ENCODE assay signal across 11 mouse cellular contexts in the genomic region with DNA sequence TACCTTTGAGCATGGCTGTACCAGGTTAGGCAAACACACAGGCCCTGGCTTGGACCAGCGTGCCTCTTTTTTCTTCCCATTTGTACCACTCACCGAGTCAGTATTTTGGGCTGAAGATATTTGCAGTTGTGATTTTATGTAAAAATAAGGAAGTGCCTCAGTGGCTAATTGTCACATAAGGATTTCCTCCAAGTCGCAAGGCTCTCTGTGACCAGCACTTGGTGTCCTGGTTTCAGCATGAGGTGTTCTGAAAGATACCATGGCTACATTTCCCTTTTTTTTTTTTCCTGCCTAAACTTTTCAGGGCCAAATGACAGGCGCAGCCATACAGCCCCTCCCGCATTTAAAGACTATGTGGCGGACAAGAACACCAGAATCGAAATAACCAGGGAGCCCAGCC. TPM values are rescaled to one million over a fixed set of nuclear protein-coding genes. Genes with fewer than 3 reads are reported as not detected.
DNase-seq lines count a peak whose midpoint lies in the region; ATAC-seq and TF ChIP-seq lines count a peak whose summit lies in the region.
"Had no signal": no experiment of that assay in that cellular context is flagged by ENCODE, and none has a peak within 500 bp of the region (broad histone marks: within the 10 kb centered on the region; RNA-seq: fewer than 3 reads in every experiment).

No protein-coding gene starts in this region.

- H3K36me3 ChIP-seq in E14TG2a.4 (ENCODE audit: insufficient read depth, low read length) (no peaks in the 10 kb centered on the region), macrophage (ENCODE audit: inconsistent target) (no peaks in the 10 kb centered on the region)
- no peaks in the 10 kb centered on the region for H3K36me3 ChIP-seq in hindbrain, embryonic 13.5 days

- TF ChIP-seq CTCF in E14TG2a.4 (conservative IDR thresholded peaks at IDR 0.05; ENCODE audit: low read length): no peak
- no peak for TF ChIP-seq CTCF in bone marrow macrophage, adult 2 months (IDR thresholded peaks at IDR 0.05; ENCODE audit: low read depth, low read length)

- H3K27ac ChIP-seq in bone marrow macrophage, adult 2 months (ENCODE audit: insufficient read depth, low read depth, low read length): peak overlapping the region; percentile 89
- H3K27ac ChIP-seq in hindbrain, embryonic 13.5 days: no peak overlapping the region
- H3K27ac ChIP-seq in macrophage: peak overlapping the region; percentile 58

- peak overlapping the region; percentile 76; the same call in 1 of the 2 replicates for H3K9ac ChIP-seq in hindbrain, embryonic 13.5 days

- H3K4me3 ChIP-seq in E14TG2a.4 (replicated peaks; ENCODE audit: low read length) (peak overlapping the region; percentile 29), macrophage (ENCODE audit: inconsistent target) (peak overlapping the region; percentile 22; the same call in 1 of the 2 replicates)
- H3K4me3 ChIP-seq in bone marrow macrophage, adult 2 months (ENCODE audit: insufficient read depth, low read length): peak overlapping the region; percentile 50
- 0 out of 2 replicates have a peak overlapping the region, but pooled peaks have one; percentile 59 for H3K4me3 ChIP-seq in hindbrain, embryonic 13.5 days

- peak overlapping the region; percentile 88 for H3K4me2 ChIP-seq in hindbrain, embryonic 13.5 days

- WGBS in hindbrain, embryonic 13.5 days: 65% methylated on average over 7 of the region's 7 CpGs
- WGBS in macrophage (ENCODE audit: missing documents): 5% methylated on average over 7 of the region's 7 CpGs

- DNase-seq in adrenal gland, adult 8-10 months: no peak
- no peak for DNase-seq in urinary bladder, postnatal 14 days (ENCODE audit: low spot score)
- no peak for DNase-seq in retina, embryonic 14.5 days (ENCODE audit: low spot score)
- DNase-seq: cerebellum, postnatal 14 days; gastrocnemius, postnatal 36 days; layer of hippocampus, adult 9-11 months had no signal

- ATAC-seq in hindbrain, embryonic 13.5 days (ENCODE audit: low FRiP score): no peak
- ATAC-seq: Patski had no signal

- peaks cover 53% of the 10 kb centered on the region for H3K4me1 ChIP-seq in E14TG2a.4 (replicated peaks; ENCODE audit: low read depth, low read length)
- H3K4me1 ChIP-seq in bone marrow macrophage, adult 2 months (ENCODE audit: control insufficient read depth, insufficient read depth, low read length): peaks cover 20% of the 10 kb centered on the region
- H3K4me1 ChIP-seq in hindbrain, embryonic 13.5 days (replicated peaks): peaks cover 8% of the 10 kb centered on the region

- H3K9me3 ChIP-seq in E14TG2a.4 (ENCODE audit: low read length): no peaks in the 10 kb centered on the region
- no peaks in the 10 kb centered on the region for H3K9me3 ChIP-seq in hindbrain, embryonic 13.5 days

- TF ChIP-seq POLR2A in bone marrow macrophage, adult 2 months (IDR thresholded peaks at IDR 0.05; ENCODE audit: borderline replicate concordance, low read depth, low read length): no peak

- no peaks in the 10 kb centered on the region for H3K27me3 ChIP-seq in E14TG2a.4 (ENCODE audit: insufficient read depth, low read length)
- H3K27me3 ChIP-seq in hindbrain, embryonic 13.5 days: peaks cover 12% of the 10 kb centered on the region; the same call in 1 of the 2 replicates

- H3K79me2 ChIP-seq in macrophage (ENCODE audit: inconsistent target): no peaks in the 10 kb centered on the region

RNA-seq across cellular contexts. Expression of a gene that starts 9.7 kb away (rescaled TPM):
- polyA plus RNA-seq in bone marrow macrophage, adult 2 months (2012; ENCODE audit: insufficient read depth, insufficient read length, missing spikeins): 1.7 and 3.4 TPM in 2 replicates
- 51.5 and 54.6 TPM in 2 replicates for polyA plus RNA-seq in hindbrain, embryonic 13.5 days (2015; fragmentation: Nextera tagmentation; extraction: Ambion mirVana)
- total RNA-seq in macrophage (2018; cell fraction: chromatin; rRNA removed): 10 to 100 TPM in 11 of 26 experiments, 1 to 10 TPM in 15; 1.7 to 29.5 (median 6.8) TPM
- total RNA-seq in macrophage (2018; cell fraction: cytosol; rRNA removed): 1 to 10 TPM in 15 of 26 experiments, under 1 TPM in 11; 0.41 to 3.0 (median 1.4) TPM
- total RNA-seq in macrophage (2018; cell fraction: nucleus; rRNA removed): 10 to 100 TPM in 10 of 26 experiments, 1 to 10 TPM in 16; 1.2 to 21.8 (median 6.9) TPM
- 1.3 to 4.3 TPM (median 2.3 TPM) in 3 replicates for polyA plus RNA-seq in macrophage (2018)
- total RNA-seq in adrenal gland, adult 8-10 months (2022): 1 to 10 TPM in 2 of 4 experiments, under 1 TPM in 2; 0.44 to 2.3 (median 1.4) TPM
- total RNA-seq: gastrocnemius, postnatal 36 days had no signal

RNA-seq across cellular contexts. Expression of a gene that starts 16.3 kb away (rescaled TPM):
- 237 and 270 TPM in 2 replicates for polyA plus RNA-seq in bone marrow macrophage, adult 2 months (2012; ENCODE audit: insufficient read depth, insufficient read length, missing spikeins)
- polyA plus RNA-seq in hindbrain, embryonic 13.5 days (2015; fragmentation: Nextera tagmentation; extraction: Ambion mirVana): 623 and 652 TPM in 2 replicates
- total RNA-seq in macrophage (2018; cell fraction: chromatin; rRNA removed): 100 to 1,000 TPM; 169 to 445 (median 256) TPM
- 100 to 1,000 TPM; 126 to 208 (median 164) TPM for total RNA-seq in macrophage (2018; cell fraction: cytosol; rRNA removed)
- 100 to 1,000 TPM; 166 to 390 (median 238) TPM for total RNA-seq in macrophage (2018; cell fraction: nucleus; rRNA removed)
- 156 to 310 TPM (median 188 TPM) in 3 replicates for polyA plus RNA-seq in macrophage (2018)
- 100 to 1,000 TPM; 181 to 335 (median 196) TPM for total RNA-seq in adrenal gland, adult 8-10 months (2022)
